In the genomic region with DNA sequence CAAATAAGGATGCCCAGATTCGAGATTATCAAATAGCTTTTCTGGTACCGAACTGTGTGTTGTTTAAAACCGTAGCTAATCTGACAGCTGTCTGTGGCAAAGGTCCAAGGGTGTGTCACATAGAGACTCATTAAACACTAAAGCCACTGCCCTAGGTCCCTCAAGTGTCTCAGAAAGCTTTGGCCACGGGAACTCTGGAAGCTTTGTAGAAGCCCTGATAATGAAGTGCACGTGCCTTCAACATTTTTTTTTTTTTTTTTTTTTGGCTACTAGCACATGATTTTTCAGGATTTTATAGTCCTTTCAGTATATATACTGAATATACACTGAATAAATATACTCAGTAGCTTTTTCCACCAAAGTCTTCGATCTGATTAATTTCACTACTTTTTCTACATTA, we compare ENCODE assay signal across 30 mouse cellular contexts.
DNase-seq lines count a peak whose midpoint lies in the region; ATAC-seq and TF ChIP-seq lines count a peak whose summit lies in the region.
"Had no signal": no experiment of that assay in that cellular context is flagged by ENCODE, and none has a peak within 500 bp of the region (broad histone marks: within the 10 kb centered on the region; RNA-seq: fewer than 3 reads in every experiment).

No protein-coding gene starts in this region.

- H3K9ac ChIP-seq in hindbrain, postnatal 0 days (replicated peaks; ENCODE audit: low read length): no peak overlapping the region
- H3K9ac ChIP-seq in hindbrain, embryonic 11.5 days (ENCODE audit: low read depth, low read length): no peak overlapping the region
- H3K9ac ChIP-seq: embryonic facial prominence, embryonic 15.5 days; forebrain, embryonic 12.5 days; forebrain, postnatal 0 days; hindbrain, embryonic 14.5 days; liver, embryonic 15.5 days; lung, embryonic 14.5 days; neural tube, embryonic 13.5 days; stomach, embryonic 15.5 days had no signal

- peak; percentile 13 to 26 for DNase-seq in cerebellum, postnatal 10 days
- peak; percentile 33 for DNase-seq in hindbrain, postnatal 0 days (ENCODE audit: low spot score)
- no peak for DNase-seq in hindbrain, embryonic 11.5 days (ENCODE audit: low spot score)
- DNase-seq in retina, postnatal 1 day: peak; percentile 10
- no peak for DNase-seq in retina, embryonic 14.5 days (ENCODE audit: low spot score)
- no peak for DNase-seq in urinary bladder, postnatal 25 days (ENCODE audit: low spot score)
- DNase-seq in gastrocnemius, postnatal 36 days: no peak
- DNase-seq: adrenal gland, adult 2 months; adrenal gland, postnatal 36 days; cerebellum, adult 8-10 months; cerebellum, postnatal 36 days; embryo, embryonic 11 days; forebrain, postnatal 0 days; heart, adult 18-20 months; heart, postnatal 4 days; kidney, adult 11 months; kidney, postnatal 14 days; lung, embryonic 14.5 days; lung, postnatal 14 days; right cerebral cortex, postnatal 25 days; thymus, postnatal 25 days had no signal

- H3K27me3 ChIP-seq in hindbrain, postnatal 0 days (ENCODE audit: insufficient read depth, low read length): no peaks in the 10 kb centered on the region
- no peaks in the 10 kb centered on the region for H3K27me3 ChIP-seq in hindbrain, embryonic 11.5 days (ENCODE audit: control insufficient read depth, insufficient read depth, low read length)
- H3K27me3 ChIP-seq: embryonic facial prominence, embryonic 15.5 days; forebrain, embryonic 12.5 days; liver, embryonic 15.5 days; neural tube, embryonic 13.5 days; stomach, embryonic 15.5 days had no signal

- intact Hi-C loops in gastrocnemius, postnatal 36 days (cut with DNase I): no loop called here

- no peaks in the 10 kb centered on the region for H3K9me3 ChIP-seq in hindbrain, postnatal 0 days (ENCODE audit: low read length)
- no peaks in the 10 kb centered on the region for H3K9me3 ChIP-seq in hindbrain, embryonic 11.5 days (ENCODE audit: control insufficient read depth, low read length)
- H3K9me3 ChIP-seq: embryonic facial prominence, embryonic 15.5 days; forebrain, embryonic 12.5 days; liver, embryonic 15.5 days; neural tube, embryonic 13.5 days; stomach, embryonic 15.5 days had no signal

- H3K4me2 ChIP-seq in hindbrain, postnatal 0 days (ENCODE audit: low read depth, low read length): no peak overlapping the region
- H3K4me2 ChIP-seq in hindbrain, embryonic 11.5 days (replicated peaks; ENCODE audit: low read depth, low read length): no peak overlapping the region
- H3K4me2 ChIP-seq: embryonic facial prominence, embryonic 15.5 days; forebrain, embryonic 12.5 days; heart, embryonic 11.5 days; hindbrain, embryonic 14.5 days; liver, embryonic 15.5 days; lung, embryonic 14.5 days; neural tube, embryonic 13.5 days; stomach, embryonic 15.5 days had no signal

- no peaks in the 10 kb centered on the region for H3K4me1 ChIP-seq in hindbrain, postnatal 0 days (ENCODE audit: insufficient read depth, low read length)
- no peaks in the 10 kb centered on the region for H3K4me1 ChIP-seq in hindbrain, embryonic 11.5 days (replicated peaks; ENCODE audit: control insufficient read depth, insufficient read depth, low read length)
- H3K4me1 ChIP-seq: embryonic facial prominence, embryonic 15.5 days; forebrain, embryonic 12.5 days; liver, embryonic 15.5 days; stomach, embryonic 15.5 days had no signal

- no peak overlapping the region for H3K27ac ChIP-seq in hindbrain, postnatal 0 days
- H3K27ac ChIP-seq in hindbrain, embryonic 11.5 days (ENCODE audit: low read depth, low read length): no peak overlapping the region
- H3K27ac ChIP-seq: embryonic facial prominence, embryonic 15.5 days; forebrain, embryonic 12.5 days; hindbrain, embryonic 14.5 days; liver, embryonic 15.5 days; neural tube, embryonic 13.5 days; stomach, embryonic 15.5 days had no signal

- WGBS in hindbrain, postnatal 0 days: 44% methylated on average over 6 of the region's 6 CpGs
- 55% methylated on average over 6 of the region's 6 CpGs for WGBS in hindbrain, embryonic 11.5 days

- ATAC-seq in cerebellum, adult (ENCODE audit: insufficient number of reproducible peaks, low FRiP score, low TSS enrichment): no peak
- ATAC-seq in hindbrain, postnatal 0 days: no peak
- no peak for ATAC-seq in hindbrain, embryonic 11.5 days (ENCODE audit: low FRiP score)
- ATAC-seq: forebrain, postnatal 0 days; inflammation-experienced regulatory T-cells, adult 6 months had no signal

- H3K4me3 ChIP-seq in hindbrain, postnatal 0 days (ENCODE audit: low read length): no peak overlapping the region
- H3K4me3 ChIP-seq in hindbrain, embryonic 11.5 days (ENCODE audit: low read depth, low read length): no peak overlapping the region
- H3K4me3 ChIP-seq: embryonic facial prominence, embryonic 15.5 days; forebrain, embryonic 12.5 days; liver, embryonic 15.5 days; neural tube, embryonic 13.5 days; stomach, embryonic 15.5 days had no signal

- no peaks in the 10 kb centered on the region for H3K36me3 ChIP-seq in hindbrain, postnatal 0 days (ENCODE audit: insufficient read depth, low read length)
- no peaks in the 10 kb centered on the region for H3K36me3 ChIP-seq in hindbrain, embryonic 11.5 days (ENCODE audit: control insufficient read depth, insufficient read depth, low read length)
- H3K36me3 ChIP-seq: embryonic facial prominence, embryonic 15.5 days; forebrain, embryonic 12.5 days; liver, embryonic 15.5 days; neural tube, embryonic 13.5 days; stomach, embryonic 15.5 days had no signal

- no peak for TF ChIP-seq CTCF in hindbrain, postnatal 0 days (IDR thresholded peaks at IDR 0.05; ENCODE audit: low read depth)

Comparison
In these comparisons a context has a peak if more than half of its experiments do, and no peak if none do; other contexts are left out.
1. DNase-seq: peak in cerebellum, postnatal 10 days (2 of 2), hindbrain, postnatal 0 days (single experiment) and retina, postnatal 1 day (single experiment); none in hindbrain, embryonic 11.5 days (single experiment), retina, embryonic 14.5 days (single experiment), urinary bladder, postnatal 25 days (single experiment) and gastrocnemius, postnatal 36 days (0 of 2).